Mouse (Mus musculus) thymus, postnatal 0 days (tissue): ENCODE measurements around the gene Cyp2a12. TPM values are rescaled to one million over a fixed set of nuclear protein-coding genes. Genes with fewer than 3 reads are reported as not detected.
"Not testable (repeated sequence)": the region's sequence is repeated elsewhere in the genome, so short reads cannot be mapped to it uniquely, and the experiment has no call there.

ENCODE experiments used
- DNase-seq: peaks from one replicate; pipeline ENCODE4 v3.0.0-alpha.2; 2015; ENCODE audit warnings: low spot score
- polyA plus RNA-seq: library from polyadenylated mRNA; unstranded; fragments of >200 nt; fragmentation: Nextera tagmentation; extraction: Ambion mirVana; gene quantifications from 2 replicates; pipeline ENCODE4 v1.2.1, GENCODE M21; 2015

Cyp2a12 gene
- not detected in 2 replicates for polyA plus RNA-seq

GRCm38 (mm10) chr7:27028789-27029188 is at the start of gene Cyp2a12:
Gene Cyp2a12, plus strand, starts transcription at chr7:27029081.
- no peak for DNase-seq

GRCm38 (mm10) chr7:26981464-26981863 is 47.4 kb upstream of the Cyp2a12 start:
- not testable (repeated sequence) for DNase-seq

- not testable (repeated sequence) for DNase-seq
Measured at GRCm38 (mm10) chr7:26981937-26982336, 46.9 kb upstream of the Cyp2a12 start.

- no peak for DNase-seq
Measured at GRCm38 (mm10) chr7:26982551-26982950, 46.3 kb upstream of the Cyp2a12 start.

- DNase-seq, result not testable (repeated sequence)
Measured at GRCm38 (mm10) chr7:26983151-26983550, 45.7 kb upstream of the Cyp2a12 start.

- DNase-seq, result not testable (repeated sequence)
Measured at GRCm38 (mm10) chr7:27026581-27026980, 2.3 kb upstream of the Cyp2a12 start.

GRCm38 (mm10) chr7:27048886-27049285 is 20.0 kb downstream of the Cyp2a12 start:
- not testable (repeated sequence) for DNase-seq

GRCm38 (mm10) chr7:27059333-27059732 is 30.5 kb downstream of the Cyp2a12 start:
- not testable (repeated sequence) for DNase-seq

- not testable (repeated sequence) for DNase-seq
Measured at GRCm38 (mm10) chr7:27059896-27060295, 31.0 kb downstream of the Cyp2a12 start.

GRCm38 (mm10) chr7:27078641-27079040 is 49.8 kb downstream of the Cyp2a12 start:
- no peak for DNase-seq

- no peak for DNase-seq
Measured at GRCm38 (mm10) chr7:27081625-27082024, 52.7 kb downstream of the Cyp2a12 start.

Other genes with a start within 250 kb of the Cyp2a12 start
- 0.18 and 0.36 TPM in 2 replicates for gene Cyp2g1, start 220.2 kb upstream of the Cyp2a12 start, polyA plus RNA-seq
- 2.3 and 3.0 TPM in 2 replicates for gene Cyp2a5, start 193.8 kb upstream of the Cyp2a12 start, polyA plus RNA-seq
- not detected in 2 replicates for gene Cyp2a22, start 89.7 kb upstream of the Cyp2a12 start, polyA plus RNA-seq
- 2.0 and 10.5 TPM in 2 replicates for gene Cyp2f2, start 90.8 kb downstream of the Cyp2a12 start, polyA plus RNA-seq
- 0.10 TPM in 1 of 2 replicates, not detected in the other for gene Cyp2t4, start 124.6 kb downstream of the Cyp2a12 start, polyA plus RNA-seq
- 52.4 and 59.5 TPM in 2 replicates for gene Egln2, start 137.7 kb downstream of the Cyp2a12 start, polyA plus RNA-seq
- gene Rab4b, start 149.8 kb downstream of the Cyp2a12 start, polyA plus RNA-seq, result 125 and 131 TPM in 2 replicates
- not detected in 2 replicates for gene Gm21983, start 152.0 kb downstream of the Cyp2a12 start, polyA plus RNA-seq
- gene Mia, start 152.1 kb downstream of the Cyp2a12 start, polyA plus RNA-seq, result 3.1 and 3.4 TPM in 2 replicates
- gene BC024978, start 166.7 kb downstream of the Cyp2a12 start, polyA plus RNA-seq, result 2.5 and 4.0 TPM in 2 replicates
- 165 and 192 TPM in 2 replicates for gene Snrpa, start 167.2 kb downstream of the Cyp2a12 start, polyA plus RNA-seq
- 2.3 TPM in 2 replicates for gene Itpkc, start 199.6 kb downstream of the Cyp2a12 start, polyA plus RNA-seq
- gene Coq8b, start 203.9 kb downstream of the Cyp2a12 start, polyA plus RNA-seq, result 15.8 and 15.9 TPM in 2 replicates
- gene Numbl, start 229.4 kb downstream of the Cyp2a12 start, polyA plus RNA-seq, result 3.2 and 3.5 TPM in 2 replicates